Mouse (Mus musculus): ENCODE results near the gene Furin. TPM values are rescaled to one million over a fixed set of nuclear protein-coding genes. Genes with fewer than 3 reads are reported as not detected.

The Furin gene
- polyA plus RNA-seq, 1 experiment: 73.7 TPM

DNA sequence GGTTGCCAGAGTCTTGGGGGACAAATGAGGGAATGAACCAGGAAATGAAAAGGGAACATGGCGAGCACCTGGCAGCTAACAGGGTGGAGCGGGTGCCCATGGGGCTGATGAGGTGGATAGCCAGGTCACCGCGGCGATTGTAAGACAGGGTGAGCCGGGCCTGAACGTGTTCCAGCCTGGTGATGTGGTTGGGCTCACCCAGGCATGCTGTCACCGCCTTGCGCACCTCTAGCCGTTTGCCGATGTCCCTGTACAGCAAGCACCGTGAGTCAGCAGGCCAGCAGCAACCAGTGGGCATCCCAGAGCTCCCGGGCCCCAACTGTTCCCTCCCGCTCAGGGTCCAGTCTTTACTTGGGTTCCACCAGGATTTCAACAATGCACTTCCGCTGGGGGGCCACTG is 13.1 kb downstream of the Furin start:
- Histone ChIP-seq H3K27ac (ENCODE audit: insufficient read depth, low read depth, low read length) (no peak overlapping the region), H3K4me1 (ENCODE audit: control insufficient read depth, insufficient read depth, low read length) (peaks cover 3% of the 10 kb centered on the region; the same call in 1 of the 2 replicates), H3K4me3 (ENCODE audit: insufficient read depth, low read length) (no peak overlapping the region)
- TF ChIP-seq POLR2A (IDR thresholded peaks at IDR 0.05; ENCODE audit: borderline replicate concordance, low read depth, low read length) (no peak), CTCF (IDR thresholded peaks at IDR 0.05; ENCODE audit: low read depth, low read length) (no peak)

DNA sequence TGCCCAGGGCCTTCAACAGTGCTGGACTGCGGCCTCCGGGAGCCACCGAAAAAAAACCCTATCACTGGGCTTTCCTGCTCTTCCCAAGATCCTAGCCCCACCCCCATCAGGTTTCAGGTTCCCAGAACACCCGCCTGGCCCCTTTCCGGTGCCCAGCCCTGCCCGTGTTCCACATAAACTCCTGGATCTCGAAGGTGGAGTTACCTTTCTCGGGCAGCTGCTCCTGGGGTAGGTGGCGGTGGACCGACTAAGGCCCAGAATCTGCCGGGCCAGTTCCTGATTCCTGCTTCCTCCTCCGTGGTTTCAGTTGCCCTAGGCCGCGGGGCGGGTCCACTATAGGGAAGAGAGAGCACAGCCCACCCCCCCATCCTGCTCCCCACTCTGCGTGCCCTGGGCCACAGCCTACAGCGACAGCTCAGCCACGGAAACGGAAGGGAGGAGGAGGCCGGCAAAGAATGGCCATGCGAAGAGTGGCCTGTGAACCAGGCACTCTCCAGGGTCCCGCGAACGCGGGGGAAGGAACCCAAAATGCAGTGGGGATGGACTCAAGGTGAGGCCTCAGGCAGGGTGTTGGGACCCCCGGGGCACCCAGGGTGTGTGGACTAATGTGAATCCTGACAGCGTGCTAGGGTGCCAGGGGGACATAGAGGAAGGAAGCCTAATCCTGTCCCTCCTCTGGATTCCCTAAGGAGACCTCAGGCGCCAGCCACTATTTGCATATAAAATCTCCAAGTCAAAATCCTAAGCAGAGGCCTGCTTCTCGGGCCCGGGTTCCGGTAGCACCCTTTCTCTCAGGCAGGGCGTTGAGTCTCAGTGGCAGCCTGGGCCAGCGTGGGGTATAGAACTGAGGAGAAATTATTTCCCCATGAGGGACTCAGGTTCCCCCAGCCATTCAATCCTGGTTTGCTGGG is 17.3 kb downstream of the Furin start, which contains the start of gene Fes:
TSS of gene Fes (minus strand) at position 314 of the 911 bp plus-strand sequence.
- H3K4me3 ChIP-seq (ENCODE audit: insufficient read depth, low read length): peak within 1 kb of the TSS; percentile 92
- H3K27ac ChIP-seq (ENCODE audit: insufficient read depth, low read depth, low read length): peak within 1 kb of the TSS; percentile 99
- 0 out of 2 replicates have a peak, but pooled peaks have one; percentile 6 for TF ChIP-seq CTCF (IDR thresholded peaks at IDR 0.05; ENCODE audit: low read depth, low read length)
- no peak for TF ChIP-seq POLR2A (IDR thresholded peaks at IDR 0.05; ENCODE audit: borderline replicate concordance, low read depth, low read length)
- H3K4me1 ChIP-seq (ENCODE audit: control insufficient read depth, insufficient read depth, low read length): peaks cover 10% of the 10 kb centered on the region

DNA sequence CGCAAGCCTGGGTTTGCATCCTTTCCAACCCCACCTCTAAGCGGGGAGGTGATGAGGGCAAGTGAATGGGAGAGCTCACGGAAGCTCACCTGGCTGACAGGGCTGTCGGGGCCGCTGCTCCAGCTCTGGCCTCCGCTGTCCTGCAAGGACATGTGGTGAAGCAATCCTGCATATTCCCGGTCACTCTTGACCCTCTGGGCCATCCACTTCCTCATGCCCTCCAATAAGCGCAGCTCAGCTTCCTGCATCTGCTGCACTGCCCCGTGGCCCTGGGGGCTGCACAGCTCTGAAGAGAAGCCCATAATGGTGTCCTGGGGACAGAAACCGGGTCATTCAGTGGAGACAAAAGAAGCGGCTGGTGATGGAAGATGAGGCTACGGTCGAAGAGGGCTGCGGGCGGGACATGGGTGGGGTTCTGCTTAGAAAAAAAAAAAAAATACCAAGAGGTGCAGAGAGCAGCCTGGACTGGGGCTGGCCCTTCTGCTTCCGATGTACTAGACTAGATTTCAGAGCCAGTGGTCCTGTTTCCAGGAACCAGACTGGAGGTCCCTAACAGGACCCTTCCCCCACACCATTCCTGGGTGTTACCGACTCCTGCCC is 18.1 kb downstream of the Furin start:
- peak overlapping the region; percentile 99 for H3K27ac ChIP-seq (ENCODE audit: insufficient read depth, low read depth, low read length)
- no peak for TF ChIP-seq POLR2A (IDR thresholded peaks at IDR 0.05; ENCODE audit: borderline replicate concordance, low read depth, low read length)
- no peak; the same call in 1 of the 2 replicates for TF ChIP-seq CTCF (IDR thresholded peaks at IDR 0.05; ENCODE audit: low read depth, low read length)
- peak overlapping the region; percentile 92 for H3K4me3 ChIP-seq (ENCODE audit: insufficient read depth, low read length)
- peaks cover 10% of the 10 kb centered on the region for H3K4me1 ChIP-seq (ENCODE audit: control insufficient read depth, insufficient read depth, low read length)

DNA sequence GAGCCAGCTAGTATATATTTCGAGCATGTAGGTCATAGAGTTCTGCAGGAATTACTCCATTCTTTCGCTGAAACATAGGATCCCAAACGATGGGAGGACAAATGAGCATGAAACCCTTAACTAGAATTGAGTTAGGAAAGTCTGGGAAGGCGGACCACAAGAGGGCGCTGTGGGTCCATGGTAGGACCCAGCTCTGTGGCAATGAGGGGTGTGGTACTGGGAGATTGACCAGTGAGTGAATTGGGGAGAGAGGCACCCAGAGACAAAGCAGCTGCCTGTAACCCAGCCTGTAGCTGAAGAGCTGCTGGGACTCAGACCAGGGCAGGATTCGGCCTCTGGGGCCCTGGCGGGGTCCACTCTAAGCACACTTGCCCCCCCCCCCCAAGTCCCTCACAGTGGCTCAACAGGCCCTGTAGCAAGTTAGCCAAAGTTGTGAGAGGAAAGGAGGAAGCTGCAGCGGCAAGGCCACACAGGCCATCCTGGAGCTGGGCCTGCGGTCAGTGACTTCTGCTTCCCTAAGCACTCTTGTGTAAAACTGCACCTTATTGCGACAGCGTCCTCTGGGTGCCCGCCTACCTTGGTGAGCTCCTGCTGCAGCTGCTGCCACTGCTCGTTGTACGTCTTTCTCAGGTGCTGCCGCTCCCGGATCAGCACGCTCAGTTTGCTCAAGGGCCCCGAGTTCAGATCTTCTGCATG is 18.9 kb downstream of the Furin start:
- Histone ChIP-seq H3K27ac (ENCODE audit: insufficient read depth, low read depth, low read length) (peak overlapping the region; percentile 99), H3K4me3 (ENCODE audit: insufficient read depth, low read length) (peak overlapping the region; percentile 92), H3K4me1 (ENCODE audit: control insufficient read depth, insufficient read depth, low read length) (peaks cover 10% of the 10 kb centered on the region)
- TF ChIP-seq POLR2A (IDR thresholded peaks at IDR 0.05; ENCODE audit: borderline replicate concordance, low read depth, low read length) (no peak), CTCF (IDR thresholded peaks at IDR 0.05; ENCODE audit: low read depth, low read length) (peak; percentile 91)

DNA sequence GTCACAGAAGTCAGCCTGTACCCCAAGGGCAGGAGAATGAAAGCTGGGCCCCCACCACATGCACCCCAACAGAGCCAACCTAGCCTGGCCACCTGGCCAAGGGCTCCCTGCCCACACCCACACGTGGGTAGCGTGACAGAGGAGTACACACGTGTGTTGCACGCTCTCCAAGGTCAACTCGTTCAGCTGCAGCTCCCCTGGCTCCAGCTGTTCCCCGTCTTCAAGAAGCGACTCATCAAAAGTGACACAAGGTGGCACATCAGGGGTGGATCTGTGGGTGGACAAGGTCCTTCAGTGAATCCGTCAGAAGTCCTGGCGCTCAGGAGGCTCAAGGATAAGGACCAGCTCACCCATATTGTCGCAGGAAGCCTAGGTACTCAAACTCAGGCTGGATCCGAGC is 22.3 kb downstream of the Furin start:
- peaks cover 7% of the 10 kb centered on the region for H3K4me1 ChIP-seq (ENCODE audit: control insufficient read depth, insufficient read depth, low read length)
- H3K4me3 ChIP-seq (ENCODE audit: insufficient read depth, low read length): no peak overlapping the region
- H3K27ac ChIP-seq (ENCODE audit: insufficient read depth, low read depth, low read length): no peak overlapping the region
- no peak for TF ChIP-seq CTCF (IDR thresholded peaks at IDR 0.05; ENCODE audit: low read depth, low read length)
- TF ChIP-seq POLR2A (IDR thresholded peaks at IDR 0.05; ENCODE audit: borderline replicate concordance, low read depth, low read length): no peak

DNA sequence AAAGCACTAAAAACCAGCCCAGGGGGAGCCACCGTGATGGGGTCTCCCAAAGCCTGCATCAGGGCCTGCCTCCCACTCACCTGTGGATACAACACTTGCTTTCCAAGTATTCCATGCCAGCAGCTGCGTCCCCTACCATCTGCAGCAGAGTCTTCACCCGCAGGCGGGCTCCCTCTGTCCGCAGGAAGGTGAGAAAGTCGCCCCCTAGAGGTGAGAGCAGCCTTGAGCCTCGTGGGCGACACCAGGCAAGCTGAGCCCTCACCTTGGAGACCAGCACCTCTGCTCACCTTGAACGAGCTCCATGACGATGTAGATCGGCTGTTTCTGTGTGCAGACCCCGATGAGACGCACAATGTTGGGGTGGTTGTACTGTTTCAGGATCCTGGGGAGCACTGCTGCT is 25.7 kb downstream of the Furin start:
- Histone ChIP-seq H3K4me1 (ENCODE audit: control insufficient read depth, insufficient read depth, low read length) (peaks cover 19% of the 10 kb centered on the region), H3K4me3 (ENCODE audit: insufficient read depth, low read length) (no peak overlapping the region), H3K27ac (ENCODE audit: insufficient read depth, low read depth, low read length) (no peak overlapping the region)
- TF ChIP-seq POLR2A (IDR thresholded peaks at IDR 0.05; ENCODE audit: borderline replicate concordance, low read depth, low read length) (no peak), CTCF (IDR thresholded peaks at IDR 0.05; ENCODE audit: low read depth, low read length) (peak; percentile 42)

DNA sequence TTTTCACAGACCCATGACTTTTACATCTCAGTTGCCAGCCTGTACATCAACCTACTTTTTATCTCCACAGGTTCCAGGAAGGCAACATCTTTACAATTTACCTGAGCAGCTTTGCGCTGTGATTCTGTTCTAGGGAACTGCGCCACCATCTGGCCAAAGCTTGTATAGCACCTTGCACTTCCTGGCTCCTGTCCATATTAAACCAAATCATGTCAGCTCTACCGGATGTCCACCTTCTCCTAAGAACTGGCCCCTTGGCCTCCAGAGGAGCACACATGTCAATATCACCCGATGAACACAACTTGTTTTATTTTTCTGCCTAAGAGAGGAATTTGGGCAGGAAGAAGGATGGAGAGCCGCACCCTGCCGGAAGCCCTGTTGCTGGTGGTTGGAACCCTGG is 27.8 kb downstream of the Furin start:
- Histone ChIP-seq H3K4me1 (ENCODE audit: control insufficient read depth, insufficient read depth, low read length) (peaks cover 30% of the 10 kb centered on the region), H3K4me3 (ENCODE audit: insufficient read depth, low read length) (no peak overlapping the region), H3K27ac (ENCODE audit: insufficient read depth, low read depth, low read length) (no peak overlapping the region)
- TF ChIP-seq POLR2A (IDR thresholded peaks at IDR 0.05; ENCODE audit: borderline replicate concordance, low read depth, low read length) (no peak), CTCF (IDR thresholded peaks at IDR 0.05; ENCODE audit: low read depth, low read length) (peak; percentile 81)

DNA sequence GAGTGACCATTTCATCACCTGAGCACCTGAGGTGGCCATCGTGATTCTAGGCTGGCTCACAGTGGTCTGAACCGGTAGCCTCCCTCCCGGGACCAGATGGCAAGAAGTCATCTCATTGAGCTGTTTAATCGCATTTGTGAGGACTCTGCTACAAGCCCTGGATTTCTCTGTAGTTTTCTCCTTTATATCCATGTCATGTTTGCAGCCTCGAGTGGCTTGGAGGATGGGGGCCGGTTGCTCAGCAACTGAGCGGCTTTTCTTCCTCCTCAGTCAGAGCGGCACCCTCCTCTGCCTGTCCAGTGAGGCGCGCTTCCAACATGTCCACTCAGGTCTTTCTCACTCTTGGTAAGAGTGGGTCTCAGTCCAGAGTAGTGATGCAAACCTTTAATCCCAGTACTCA is 29.0 kb downstream of the Furin start:
- H3K27ac ChIP-seq (ENCODE audit: insufficient read depth, low read depth, low read length): no peak overlapping the region
- no peak for TF ChIP-seq POLR2A (IDR thresholded peaks at IDR 0.05; ENCODE audit: borderline replicate concordance, low read depth, low read length)
- TF ChIP-seq CTCF (IDR thresholded peaks at IDR 0.05; ENCODE audit: low read depth, low read length): no peak
- H3K4me1 ChIP-seq (ENCODE audit: control insufficient read depth, insufficient read depth, low read length): peaks cover 30% of the 10 kb centered on the region
- no peak overlapping the region for H3K4me3 ChIP-seq (ENCODE audit: insufficient read depth, low read length)

DNA sequence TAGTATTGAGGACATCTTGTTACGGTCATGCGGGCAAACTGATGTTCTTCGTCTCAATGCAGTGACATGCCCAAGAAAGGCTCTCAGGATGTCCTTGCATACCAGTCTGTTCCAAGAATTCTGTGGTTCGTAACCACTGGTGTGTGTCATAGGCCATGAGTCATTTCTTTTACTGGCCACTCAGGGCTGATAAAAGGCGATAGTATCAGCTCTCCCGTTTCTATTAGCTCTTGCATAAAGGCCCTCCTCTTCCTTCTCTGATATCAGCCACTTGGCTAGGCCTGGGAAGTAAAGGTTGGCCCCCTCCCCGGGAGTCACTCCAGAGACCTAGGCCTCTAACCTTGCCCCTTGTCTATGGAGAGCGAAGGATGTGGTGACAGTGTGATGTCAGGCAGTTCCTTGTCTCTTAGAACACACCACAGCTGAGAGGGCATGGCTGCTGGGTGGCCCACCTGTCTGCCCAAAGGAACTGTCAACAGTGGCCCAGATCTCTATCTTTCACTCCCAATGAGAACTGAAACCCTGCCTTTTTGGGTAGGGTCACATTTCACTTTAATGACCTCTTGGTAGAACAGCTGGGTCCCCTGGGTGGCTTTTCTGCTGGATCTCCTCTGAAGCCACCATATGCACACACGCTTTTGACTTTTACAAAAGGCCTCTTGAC is 29.7 kb downstream of the Furin start:
- H3K4me3 ChIP-seq (ENCODE audit: insufficient read depth, low read length): no peak overlapping the region
- peaks cover 30% of the 10 kb centered on the region for H3K4me1 ChIP-seq (ENCODE audit: control insufficient read depth, insufficient read depth, low read length)
- no peak for TF ChIP-seq POLR2A (IDR thresholded peaks at IDR 0.05; ENCODE audit: borderline replicate concordance, low read depth, low read length)
- TF ChIP-seq CTCF (IDR thresholded peaks at IDR 0.05; ENCODE audit: low read depth, low read length): no peak
- no peak overlapping the region for H3K27ac ChIP-seq (ENCODE audit: insufficient read depth, low read depth, low read length)

All from bone marrow macrophage, adult 2 months (primary cell).